Mouse (Mus musculus) frontal cortex, postnatal 25 days (tissue): ENCODE data around the gene Vsx1.

Experiments used
- DNase-seq, 2 experiments: peaks; one replicate each; pipeline ENCODE4 v3.0.0; 2022; ENCODE audit warnings: low spot score in 2 of 2

The Vsx1 gene

GRCm38 (mm10) chr2:150689223-150689800, at the start of gene Vsx1:
TSS of gene Vsx1 (minus strand) at chr2:150689360.
- DNase-seq: no peak

- DNase-seq: no peak
Observed at GRCm38 (mm10) chr2:150737881-150738280, 48.7 kb upstream of the Vsx1 start.

DNA sequence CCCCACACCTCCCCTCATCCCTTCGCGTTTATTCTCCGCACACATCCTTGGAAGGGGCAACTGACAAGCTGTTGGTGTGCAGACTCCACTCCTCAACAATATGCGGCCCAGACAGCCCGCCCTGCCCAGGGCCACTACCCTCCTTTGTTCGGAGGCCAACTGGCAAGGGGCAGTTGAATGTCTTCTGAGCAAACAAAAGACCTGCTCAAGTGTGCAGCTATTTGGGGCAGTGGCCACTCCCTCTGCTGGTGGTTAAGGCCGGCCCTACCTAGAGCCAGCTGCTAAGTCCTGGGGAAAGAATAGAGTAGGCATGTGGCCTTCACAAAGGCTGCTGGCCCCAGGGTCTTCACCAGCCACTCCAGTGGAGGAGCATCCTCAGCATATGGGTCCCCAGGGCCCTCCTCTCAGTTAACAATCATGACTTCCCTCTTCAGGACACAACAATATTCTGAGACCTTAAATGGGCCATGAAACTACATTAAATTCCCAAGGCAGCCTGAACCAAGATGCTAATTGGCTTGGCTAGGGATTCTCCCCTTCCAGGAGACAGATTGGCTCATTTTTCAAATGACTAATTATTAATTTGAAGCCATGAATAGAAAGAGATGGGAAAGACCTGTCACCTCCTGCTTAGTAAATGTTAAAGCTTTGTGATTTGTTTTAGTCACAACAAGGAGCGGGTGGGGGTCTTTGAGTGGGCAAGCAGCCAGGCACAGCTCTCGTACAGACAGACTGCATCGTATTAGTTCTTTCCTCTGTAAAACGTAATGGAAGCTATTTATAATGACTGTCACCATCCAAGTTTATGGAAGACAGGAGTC, 46.8 kb upstream of the Vsx1 start:
- no peak for DNase-seq

DNA sequence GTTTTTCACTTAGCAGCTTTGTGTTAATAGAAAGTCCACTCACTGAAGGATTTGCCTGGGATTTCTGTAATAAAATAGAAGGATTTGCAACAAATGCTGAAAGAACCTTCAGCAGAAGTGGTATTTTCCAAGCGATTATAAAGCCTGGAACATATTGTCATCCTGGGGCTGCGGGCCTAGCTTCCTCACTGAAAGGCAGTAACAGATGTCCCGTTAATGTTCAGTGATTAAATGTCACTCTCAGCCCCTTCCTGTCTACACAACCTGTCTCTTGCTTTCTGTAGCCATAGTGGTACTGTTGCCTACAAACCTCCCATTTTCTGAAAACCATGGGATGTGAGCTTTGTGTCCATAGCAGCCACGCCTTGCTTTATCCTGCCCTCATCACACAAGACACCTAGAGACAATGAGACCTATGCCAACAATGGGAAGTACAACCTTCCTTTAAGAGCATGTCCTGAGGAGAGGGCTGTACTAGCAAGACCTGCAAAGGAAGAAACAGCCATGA, 23.1 kb upstream of the Vsx1 start:
- no peak for DNase-seq

- DNase-seq: no peak
Observed at GRCm38 (mm10) chr2:150691481-150692170, 2.5 kb upstream of the Vsx1 start.

DNA sequence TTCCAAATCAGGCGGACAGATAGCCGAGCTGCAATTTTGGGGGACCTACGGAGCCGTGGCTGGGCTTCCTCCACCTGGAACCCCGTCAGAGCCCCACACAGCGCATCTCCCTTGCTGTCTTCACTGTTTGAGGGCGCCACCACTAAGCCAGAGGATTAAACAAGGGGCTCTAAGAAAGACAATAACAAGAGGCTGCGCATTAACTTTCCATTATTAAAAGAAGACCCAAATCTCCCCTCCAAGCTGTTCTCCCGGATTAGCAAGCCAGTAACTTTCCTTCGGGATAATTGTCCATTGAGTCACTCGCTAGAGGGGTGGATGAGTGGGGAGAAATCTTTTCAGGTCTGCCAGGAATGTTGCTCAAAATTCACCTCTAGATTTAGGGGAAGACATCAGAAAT, 1.1 kb upstream of the Vsx1 start:
- no peak for DNase-seq

GRCm38 (mm10) chr2:150688541-150689186, 496 bp downstream of the Vsx1 start:
- peak in 1 of 2 experiments; percentile 49 for DNase-seq

GRCm38 (mm10) chr2:150687871-150688540, 1.2 kb downstream of the Vsx1 start:
- DNase-seq: no peak

DNA sequence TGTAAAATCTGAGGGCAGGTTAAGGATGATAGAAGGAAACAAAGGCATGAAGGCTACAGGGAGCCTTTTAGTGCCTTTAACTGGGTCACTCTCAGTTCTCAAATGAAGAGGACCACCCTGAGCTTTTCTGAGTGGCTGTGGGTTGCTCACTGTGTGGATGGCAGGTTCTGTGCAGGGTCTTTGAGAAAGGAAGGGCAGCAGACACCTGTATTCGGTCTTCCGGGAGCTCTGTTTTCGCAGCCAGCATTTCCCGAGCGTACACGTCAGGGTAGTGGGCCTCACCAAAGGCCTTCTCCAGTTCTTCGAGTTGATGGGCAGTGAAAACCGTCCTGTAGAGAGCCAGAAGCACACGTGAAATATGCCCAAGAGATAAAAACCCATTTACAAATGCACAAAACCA, 3.8 kb downstream of the Vsx1 start:
- no peak for DNase-seq

DNA sequence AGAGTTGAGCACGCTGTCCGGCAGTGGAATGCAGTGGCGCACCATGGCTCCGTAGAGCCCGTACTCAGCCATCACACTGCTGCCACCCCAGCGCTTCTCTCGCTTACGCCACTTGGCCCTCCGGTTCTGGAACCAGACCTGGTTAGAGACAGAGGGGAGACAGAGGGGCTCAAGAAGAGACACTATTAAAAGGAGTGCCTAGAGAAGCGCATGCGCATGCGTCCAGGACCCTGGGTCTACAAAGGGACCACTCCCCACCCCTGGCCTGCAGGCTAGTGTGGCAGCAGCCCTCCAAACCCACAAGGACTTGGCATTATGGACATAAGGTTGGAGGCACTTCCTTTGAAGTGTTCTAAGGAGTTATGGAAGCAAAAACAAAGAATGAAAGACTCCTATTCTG, 4.7 kb downstream of the Vsx1 start:
- no peak for DNase-seq

- DNase-seq: no peak
Observed at GRCm38 (mm10) chr2:150681581-150681980, 7.6 kb downstream of the Vsx1 start.

GRCm38 (mm10) chr2:150678392-150678791, 10.8 kb downstream of the Vsx1 start:
- peak in 1 of 2 experiments; percentile 56 for DNase-seq

GRCm38 (mm10) chr2:150675525-150675924, 13.6 kb downstream of the Vsx1 start:
- no peak for DNase-seq

GRCm38 (mm10) chr2:150674900-150675299, 14.3 kb downstream of the Vsx1 start:
- peak in 1 of 2 experiments; percentile 55 for DNase-seq

GRCm38 (mm10) chr2:150673929-150674328, 15.2 kb downstream of the Vsx1 start:
- no peak for DNase-seq

DNA sequence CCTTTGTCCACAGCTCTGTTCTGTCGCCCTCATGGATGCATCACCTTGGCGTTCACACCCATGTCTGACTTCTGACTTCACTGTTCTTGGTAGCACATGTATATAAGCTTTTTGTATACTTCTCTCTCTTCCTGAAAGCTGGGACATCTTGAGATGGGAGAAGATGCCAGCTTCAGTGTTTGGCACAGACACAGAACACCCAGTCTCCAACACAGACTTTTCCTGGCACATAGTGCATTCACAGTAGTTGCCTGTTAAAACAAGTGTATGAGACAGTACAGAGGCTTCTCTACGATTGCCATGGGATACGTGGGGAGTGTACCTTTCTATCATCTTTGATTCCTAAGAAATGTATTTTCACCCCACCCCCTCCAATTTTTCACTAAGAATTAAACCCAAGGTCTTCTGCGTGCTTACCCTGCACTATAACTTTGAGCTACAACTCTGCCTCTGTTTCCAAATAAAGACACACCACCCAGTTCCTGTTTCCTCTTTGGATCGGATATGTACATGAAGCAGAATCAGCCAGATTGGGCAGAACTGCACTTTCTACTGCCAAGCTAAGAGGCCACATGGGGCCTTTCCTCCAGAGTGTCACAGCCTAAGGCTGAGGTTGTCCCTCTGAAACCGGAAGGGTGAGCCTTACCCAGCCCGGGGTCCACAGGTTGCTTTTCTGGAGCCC, 17.4 kb downstream of the Vsx1 start:
- no peak for DNase-seq

DNA sequence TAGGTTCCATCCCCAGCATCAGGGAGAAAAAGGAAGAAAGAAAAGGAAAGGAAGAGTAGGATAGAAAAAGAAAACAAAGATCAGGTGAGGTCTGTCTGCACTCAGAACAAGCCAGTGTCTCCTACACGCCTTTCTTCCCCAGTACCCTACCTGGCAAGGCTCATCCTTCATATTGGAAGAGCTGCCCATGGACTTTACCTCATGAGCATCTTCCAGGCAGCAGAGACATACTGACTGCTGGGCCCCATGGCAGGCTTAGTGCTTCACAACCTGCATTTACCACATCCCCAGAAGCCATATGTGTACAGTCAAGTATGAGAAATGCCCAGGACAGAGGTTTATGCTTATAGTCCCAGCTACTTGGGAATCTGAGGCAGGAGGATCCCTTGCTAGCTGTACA, 18.2 kb downstream of the Vsx1 start:
- no peak for DNase-seq

- no peak for DNase-seq
Observed at GRCm38 (mm10) chr2:150669454-150670045, 19.6 kb downstream of the Vsx1 start.

- no peak for DNase-seq
Observed at GRCm38 (mm10) chr2:150668956-150669355, 20.2 kb downstream of the Vsx1 start.
